Mouse (Mus musculus): ENCODE measurements around the gene Fbxl22.

The Fbxl22 gene

DNA sequence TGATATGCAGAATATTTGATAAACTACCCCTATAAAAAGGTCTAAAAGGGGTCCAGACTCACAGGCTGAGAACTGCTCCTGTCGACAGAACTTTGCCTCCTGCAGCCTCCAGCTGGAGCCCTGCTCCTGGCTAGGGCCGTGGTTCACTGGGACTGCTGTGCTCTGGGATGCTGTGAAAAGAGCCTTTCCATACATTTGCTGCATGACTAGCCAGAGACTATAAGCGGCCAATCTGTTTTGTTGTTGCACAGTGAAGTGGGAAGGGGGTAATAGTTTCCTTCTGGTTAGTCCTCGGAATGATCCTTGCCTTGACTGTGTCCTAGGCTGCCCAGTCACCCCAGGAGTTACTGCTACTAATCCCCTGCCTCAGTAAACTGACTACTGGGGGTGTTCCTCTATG is 8.4 kb downstream of the Fbxl22 start:
- no peak for DNase-seq

DNA sequence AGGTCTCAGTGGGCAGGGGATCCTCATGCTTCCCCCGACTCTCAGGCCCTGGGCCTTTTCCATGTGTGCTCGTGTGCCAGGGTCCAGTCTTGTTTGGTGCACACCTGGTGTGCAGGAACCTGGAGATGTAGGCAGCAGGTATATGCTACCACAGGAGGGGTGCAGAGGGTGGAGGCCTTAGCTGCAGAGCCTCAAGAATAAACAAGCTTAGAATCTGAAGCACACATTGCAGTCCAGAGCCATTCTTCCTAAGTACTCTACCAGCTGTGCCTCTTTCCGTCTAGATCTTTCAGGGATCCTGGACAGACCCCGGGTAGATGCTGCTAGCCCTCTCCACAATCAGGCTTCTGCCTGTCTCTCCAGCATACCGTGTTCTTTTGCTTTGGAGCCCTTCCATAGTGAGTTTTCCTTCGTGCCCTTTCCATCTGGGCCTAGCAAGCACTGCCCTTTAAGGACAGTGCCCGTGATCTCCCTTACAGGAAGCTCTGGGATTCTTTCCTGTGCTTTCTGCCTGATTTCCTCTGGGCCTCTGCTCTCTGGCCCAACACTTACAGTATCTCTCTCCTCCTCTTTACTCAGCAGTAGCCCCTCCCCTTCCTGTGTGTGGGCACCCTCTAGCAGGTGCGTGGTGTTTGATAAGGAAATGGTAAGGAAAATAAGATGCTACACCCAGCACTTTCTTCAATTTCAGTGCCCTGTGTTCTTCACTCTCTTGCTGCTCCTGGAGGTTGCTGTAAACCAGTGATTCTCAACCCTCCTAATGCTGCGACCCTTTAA is 9.1 kb downstream of the Fbxl22 start:
- DNase-seq: peak; percentile 73

DNA sequence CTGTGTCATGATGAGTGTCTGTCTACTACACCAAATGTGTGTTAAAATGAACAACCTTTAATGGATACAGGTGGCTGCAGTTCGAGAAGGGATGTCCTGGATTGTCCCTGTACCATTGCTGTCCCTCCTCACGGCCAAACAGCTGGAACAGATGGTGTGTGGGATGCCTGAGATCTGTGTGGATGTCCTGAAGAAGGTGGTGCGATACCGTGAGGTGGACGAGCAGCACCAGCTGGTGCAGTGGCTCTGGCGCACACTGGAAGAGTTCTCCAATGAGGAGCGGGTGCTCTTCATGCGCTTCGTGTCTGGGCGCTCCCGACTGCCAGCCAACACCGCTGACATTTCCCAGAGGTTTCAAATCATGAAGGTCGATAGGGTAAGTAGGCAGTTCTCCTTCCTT is 9.9 kb downstream of the Fbxl22 start:
- DNase-seq: no peak

DNA sequence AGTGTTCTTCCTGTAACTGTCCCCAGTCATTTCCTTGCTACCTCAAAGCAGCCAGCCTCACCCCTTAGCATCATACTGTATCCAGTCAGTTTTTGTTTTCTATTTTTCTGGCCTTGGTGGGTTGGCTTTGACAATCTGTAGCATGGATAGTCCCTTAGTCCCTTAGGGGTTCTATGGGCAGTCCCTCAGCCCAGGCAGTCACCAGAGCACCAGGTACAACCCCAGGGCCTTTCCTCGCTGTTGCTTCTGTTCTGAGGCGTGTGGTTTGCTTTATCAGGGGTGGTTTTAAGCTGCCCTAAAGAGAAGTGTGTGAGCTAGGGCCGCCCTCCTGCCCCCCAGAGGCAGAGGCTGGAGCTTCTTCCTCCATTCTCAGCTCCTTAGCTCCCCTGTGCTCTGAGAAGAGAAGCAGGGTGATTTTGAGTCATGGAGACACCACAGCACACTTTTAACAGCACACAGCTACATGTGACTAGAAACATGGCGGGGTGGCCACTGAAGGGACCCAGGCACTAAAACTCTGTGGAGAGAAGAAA is 10.4 kb downstream of the Fbxl22 start:
- DNase-seq: peak; percentile 58

DNA sequence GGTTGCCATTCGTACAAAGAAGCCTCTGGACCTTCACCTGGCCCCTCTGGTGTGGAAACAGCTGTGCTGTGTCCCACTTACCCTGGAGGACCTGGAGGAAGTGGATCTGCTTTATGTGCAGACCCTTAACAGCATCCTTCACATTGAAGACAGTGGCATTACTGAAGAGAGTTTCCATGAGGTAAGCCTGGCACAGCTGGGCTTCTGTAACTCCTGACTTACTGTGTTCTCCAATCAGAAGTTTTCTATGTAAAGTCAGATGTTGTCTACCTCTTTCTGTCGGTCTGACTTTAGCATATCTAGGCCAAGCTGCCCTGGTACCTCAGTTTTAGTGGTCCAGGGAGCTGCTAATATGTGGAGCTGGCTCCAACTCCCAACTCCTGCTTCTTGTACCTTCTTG is 13.1 kb downstream of the Fbxl22 start:
- DNase-seq: no peak

DNA sequence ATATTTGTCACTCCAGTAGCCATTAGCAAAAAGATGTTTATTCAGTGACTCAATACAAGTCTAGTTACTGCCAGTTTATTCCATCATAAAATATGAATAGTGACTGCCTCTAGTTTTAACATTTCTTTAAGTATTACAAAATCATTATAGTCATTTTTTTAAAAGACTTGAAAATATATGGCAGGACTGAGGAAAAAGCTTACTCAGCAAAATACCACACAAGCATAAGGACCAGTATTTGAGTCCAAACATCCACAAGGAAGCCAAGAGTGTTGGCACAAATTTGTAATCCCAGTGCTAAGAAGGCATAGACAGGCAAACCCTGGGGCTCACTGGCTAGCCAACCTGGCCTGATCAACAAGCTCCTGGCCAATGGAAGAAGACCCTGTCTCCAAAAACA is 20.4 kb downstream of the Fbxl22 start:
- no peak for DNase-seq

DNA sequence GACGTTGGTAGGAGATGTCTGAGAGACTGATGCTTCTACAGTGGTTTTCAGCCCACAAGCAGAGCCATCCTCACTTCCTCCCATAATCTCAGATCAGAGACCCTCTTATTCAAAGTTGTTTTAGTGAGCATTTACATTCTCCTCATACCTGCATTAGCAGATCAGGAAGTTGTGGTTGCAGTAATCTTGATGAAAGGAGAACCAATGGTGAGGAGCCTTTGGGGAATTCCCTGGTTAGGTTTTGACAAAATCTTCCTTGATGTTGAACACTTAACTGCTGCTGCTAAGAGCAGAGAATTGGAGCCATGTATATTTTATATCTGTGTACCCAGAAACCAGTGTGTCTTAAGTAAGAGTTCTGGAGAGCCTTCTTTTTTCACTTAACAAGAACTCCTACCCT is 22.0 kb downstream of the Fbxl22 start:
- DNase-seq: no peak

DNA sequence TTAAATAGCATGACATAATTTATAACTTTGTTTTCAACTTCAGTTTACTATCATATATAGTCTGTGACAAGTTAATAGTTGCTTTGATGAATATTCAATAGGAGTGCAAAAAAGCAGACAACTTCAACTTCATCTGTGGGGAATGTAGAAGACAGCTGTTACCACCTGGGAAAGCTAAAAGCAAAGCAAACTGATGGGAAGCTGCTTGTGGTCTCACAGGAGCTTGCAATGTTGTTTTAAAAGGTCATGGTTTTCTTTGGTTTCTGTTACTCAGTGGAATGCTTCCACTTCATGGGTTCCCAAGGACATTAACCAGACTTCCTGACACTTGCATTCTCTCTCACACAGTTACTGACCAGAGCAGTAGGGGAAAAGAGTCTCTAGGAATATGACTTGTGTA is 25.6 kb downstream of the Fbxl22 start:
- no peak for DNase-seq

DNA sequence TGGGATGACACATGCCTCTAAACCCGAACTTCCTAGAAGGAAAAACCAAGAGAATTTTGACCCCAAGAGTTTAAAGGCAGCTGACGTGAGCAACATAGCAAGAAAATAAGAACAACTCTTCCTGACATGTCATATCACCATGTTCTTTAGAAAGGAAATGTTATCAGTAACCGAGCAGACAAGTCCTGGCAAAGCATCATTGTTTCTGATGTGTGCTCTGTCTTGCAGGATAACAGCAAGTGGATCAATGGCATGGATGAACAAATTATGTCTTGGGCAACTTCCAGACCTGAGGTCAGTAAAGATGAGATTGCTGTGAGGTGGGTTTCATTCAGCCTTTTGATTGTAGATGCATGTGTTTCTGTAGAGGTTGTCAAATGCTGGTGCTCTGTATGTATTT is 31.0 kb downstream of the Fbxl22 start:
- DNase-seq: no peak

DNA sequence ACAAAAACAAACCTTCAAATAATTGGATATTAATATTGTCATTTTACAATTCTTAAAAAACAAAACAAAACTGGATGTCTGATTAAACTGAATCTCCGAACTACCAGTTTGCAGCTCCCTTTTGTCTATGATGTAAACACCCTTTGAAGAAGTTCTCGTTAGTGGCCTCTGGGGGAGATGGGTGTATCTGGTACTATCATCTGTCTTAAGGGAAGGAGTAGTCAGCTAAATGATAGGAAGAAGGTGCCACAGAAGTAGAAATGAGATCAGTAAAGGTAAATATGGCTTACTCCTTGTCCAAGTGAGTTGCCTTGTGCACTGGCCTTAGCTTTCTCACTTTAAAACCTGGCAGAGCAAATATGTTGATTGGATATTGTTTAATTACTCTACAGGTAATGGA is 36.6 kb downstream of the Fbxl22 start:
- no peak for DNase-seq

DNA sequence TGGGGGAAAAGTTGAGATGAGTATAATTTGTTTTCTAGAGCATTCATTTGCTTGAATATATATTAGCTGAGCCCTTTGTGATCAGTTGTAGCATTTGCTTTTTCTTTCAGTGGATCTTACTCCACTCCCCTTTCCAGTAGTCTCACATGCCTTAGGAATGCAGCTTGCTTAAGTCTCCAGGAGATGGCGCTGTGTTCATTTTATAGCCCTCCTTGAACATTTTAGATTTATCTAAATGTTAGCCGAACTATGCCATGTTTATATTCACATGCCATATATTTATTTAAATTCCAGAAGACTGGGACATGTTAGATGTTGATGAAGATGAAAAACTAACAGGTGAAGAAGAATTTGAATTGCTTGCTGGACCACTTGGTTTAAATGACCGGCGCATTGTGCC is 49.3 kb downstream of the Fbxl22 start:
- peak; percentile 48 for DNase-seq

Measured in thymus, postnatal 25 days (tissue).